Mouse (Mus musculus): ENCODE measurements around the gene Maff.

The Maff gene

GRCm38 (mm10) chr15:79329346-79329978 lies 17.0 kb upstream of the Maff start:
- no peak for DNase-seq (ENCODE audit: extremely low read depth, low read depth)

- no peak for DNase-seq (ENCODE audit: extremely low read depth, low read depth)
These were observed 16.4 kb upstream of the Maff start for GRCm38 (mm10) chr15:79329979-79330363.

- peak; percentile 34 for DNase-seq (ENCODE audit: extremely low read depth, low read depth)
These were observed 15.9 kb upstream of the Maff start for GRCm38 (mm10) chr15:79330521-79330920.

GRCm38 (mm10) chr15:79333409-79333808 lies 13.0 kb upstream of the Maff start:
- no peak for DNase-seq (ENCODE audit: extremely low read depth, low read depth)

GRCm38 (mm10) chr15:79335061-79335655 lies 11.3 kb upstream of the Maff start:
- DNase-seq (ENCODE audit: extremely low read depth, low read depth) = no peak

GRCm38 (mm10) chr15:79338978-79339377 lies 7.4 kb upstream of the Maff start:
- DNase-seq (ENCODE audit: extremely low read depth, low read depth) = no peak

GRCm38 (mm10) chr15:79342641-79343337 lies 3.6 kb upstream of the Maff start:
- no peak for DNase-seq (ENCODE audit: extremely low read depth, low read depth)

- DNase-seq (ENCODE audit: extremely low read depth, low read depth) = no peak
These were observed 1.8 kb upstream of the Maff start for GRCm38 (mm10) chr15:79344627-79345026.

- DNase-seq (ENCODE audit: extremely low read depth, low read depth) = peak; percentile 66
These were observed 884 bp downstream of the Maff start for GRCm38 (mm10) chr15:79347165-79347844.

GRCm38 (mm10) chr15:79347845-79348506 lies 1.6 kb downstream of the Maff start:
- peak; percentile 51 for DNase-seq (ENCODE audit: extremely low read depth, low read depth)

GRCm38 (mm10) chr15:79348651-79349050 lies 2.2 kb downstream of the Maff start:
- no peak for DNase-seq (ENCODE audit: extremely low read depth, low read depth)

- no peak for DNase-seq (ENCODE audit: extremely low read depth, low read depth)
These were observed 4.4 kb downstream of the Maff start for GRCm38 (mm10) chr15:79350866-79351265.

- DNase-seq (ENCODE audit: extremely low read depth, low read depth) = no peak
These were observed 4.9 kb downstream of the Maff start for GRCm38 (mm10) chr15:79351331-79351767.

- no peak for DNase-seq (ENCODE audit: extremely low read depth, low read depth)
These were observed 6.1 kb downstream of the Maff start for GRCm38 (mm10) chr15:79352479-79352878.

- no peak for DNase-seq (ENCODE audit: extremely low read depth, low read depth)
These were observed 7.4 kb downstream of the Maff start for GRCm38 (mm10) chr15:79353690-79354305.

GRCm38 (mm10) chr15:79354619-79355018 lies 8.2 kb downstream of the Maff start:
- no peak for DNase-seq (ENCODE audit: extremely low read depth, low read depth)

- DNase-seq (ENCODE audit: extremely low read depth, low read depth) = no peak
These were observed 10.1 kb downstream of the Maff start for GRCm38 (mm10) chr15:79356481-79356880.

- no peak for DNase-seq (ENCODE audit: extremely low read depth, low read depth)
These were observed 10.9 kb downstream of the Maff start for GRCm38 (mm10) chr15:79357036-79357911.

- DNase-seq (ENCODE audit: extremely low read depth, low read depth) = no peak
These were observed 11.7 kb downstream of the Maff start for GRCm38 (mm10) chr15:79357974-79358690.

All from MEL-GATA-1-ER (cell line).